Mouse (Mus musculus): ENCODE data around the gene Dync1i1. TPM values are rescaled to one million over a fixed set of nuclear protein-coding genes. Genes with fewer than 3 reads are reported as not detected.

Gene Dync1i1
- polyA plus RNA-seq, 1 experiment = not detected

DNA sequence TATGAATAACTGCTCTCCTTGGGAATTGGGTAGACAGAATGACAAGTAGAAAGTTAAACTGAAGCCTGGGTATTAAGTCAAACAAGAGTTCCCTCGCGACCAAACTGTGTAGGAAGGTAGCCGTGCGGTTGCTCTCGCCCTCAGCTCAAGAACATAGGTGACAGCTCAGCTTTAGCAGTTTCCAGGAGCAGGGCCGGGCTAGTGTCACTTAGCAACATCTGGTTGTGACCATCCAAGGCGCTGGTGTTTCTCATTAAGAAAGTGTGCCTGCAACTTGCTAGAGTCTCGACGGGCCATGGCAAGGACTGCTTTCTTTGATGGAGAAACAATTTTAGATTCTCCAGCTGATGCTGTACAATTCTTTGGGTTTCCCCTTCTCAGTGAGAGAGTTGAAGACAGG is 291.5 kb downstream of the Dync1i1 start:
- H3K27ac ChIP-seq (ENCODE audit: insufficient read depth, low read depth, low read length) = no peak overlapping the region
- no peak for TF ChIP-seq POLR2A (IDR thresholded peaks at IDR 0.05; ENCODE audit: borderline replicate concordance, low read depth, low read length)
- no peak for TF ChIP-seq CTCF (IDR thresholded peaks at IDR 0.05; ENCODE audit: low read depth, low read length)
- H3K4me1 ChIP-seq (ENCODE audit: control insufficient read depth, insufficient read depth, low read length) = no peaks in the 10 kb centered on the region
- H3K4me3 ChIP-seq (ENCODE audit: insufficient read depth, low read length) = no peak overlapping the region

DNA sequence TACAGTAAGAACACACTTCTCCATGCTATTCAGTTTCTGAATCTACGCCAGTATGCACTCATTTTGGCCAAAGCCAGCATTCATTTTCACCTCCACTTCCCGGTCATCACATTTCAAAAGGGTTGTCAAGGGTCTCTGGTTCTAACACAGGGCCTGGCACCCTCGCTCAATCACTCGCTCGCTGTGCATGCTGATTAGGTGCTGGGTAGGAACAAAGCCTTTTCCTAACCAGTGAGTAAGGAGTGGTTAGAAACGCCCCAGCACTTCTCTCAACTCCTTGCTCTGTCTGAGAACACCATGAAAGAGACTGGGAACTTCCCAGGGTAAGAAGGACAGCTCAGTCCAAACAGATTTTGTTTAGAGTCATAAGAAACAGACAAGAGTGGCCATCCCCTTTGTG is 298.5 kb downstream of the Dync1i1 start:
- H3K27ac ChIP-seq (ENCODE audit: insufficient read depth, low read depth, low read length) = no peak overlapping the region
- TF ChIP-seq CTCF (IDR thresholded peaks at IDR 0.05; ENCODE audit: low read depth, low read length) (no peak), POLR2A (IDR thresholded peaks at IDR 0.05; ENCODE audit: borderline replicate concordance, low read depth, low read length) (no peak)
- no peaks in the 10 kb centered on the region for H3K4me1 ChIP-seq (ENCODE audit: control insufficient read depth, insufficient read depth, low read length)
- H3K4me3 ChIP-seq (ENCODE audit: insufficient read depth, low read length) = no peak overlapping the region

DNA sequence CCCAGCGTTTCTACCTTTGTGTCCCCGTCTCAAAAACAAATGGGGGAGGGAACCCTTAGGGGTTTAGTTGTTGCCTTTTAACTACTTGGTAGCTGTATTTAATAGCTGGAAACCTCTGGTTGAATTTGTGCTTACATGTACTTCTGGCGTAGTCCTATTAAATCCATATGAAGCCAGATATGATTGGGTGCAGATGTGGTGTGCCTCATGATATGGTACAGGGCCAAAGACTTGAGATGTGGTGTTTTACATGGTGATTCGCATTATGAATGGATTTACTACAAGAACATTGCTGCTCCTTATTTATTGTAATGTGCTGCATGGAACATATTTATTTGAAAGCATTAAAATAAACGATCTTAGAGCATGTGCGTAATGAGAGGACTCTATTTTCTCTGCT is 302.2 kb downstream of the Dync1i1 start:
- Histone ChIP-seq H3K27ac (ENCODE audit: insufficient read depth, low read depth, low read length) (no peak overlapping the region), H3K4me3 (ENCODE audit: insufficient read depth, low read length) (no peak overlapping the region), H3K4me1 (ENCODE audit: control insufficient read depth, insufficient read depth, low read length) (no peaks in the 10 kb centered on the region)
- TF ChIP-seq POLR2A (IDR thresholded peaks at IDR 0.05; ENCODE audit: borderline replicate concordance, low read depth, low read length) (no peak), CTCF (IDR thresholded peaks at IDR 0.05; ENCODE audit: low read depth, low read length) (no peak)

DNA sequence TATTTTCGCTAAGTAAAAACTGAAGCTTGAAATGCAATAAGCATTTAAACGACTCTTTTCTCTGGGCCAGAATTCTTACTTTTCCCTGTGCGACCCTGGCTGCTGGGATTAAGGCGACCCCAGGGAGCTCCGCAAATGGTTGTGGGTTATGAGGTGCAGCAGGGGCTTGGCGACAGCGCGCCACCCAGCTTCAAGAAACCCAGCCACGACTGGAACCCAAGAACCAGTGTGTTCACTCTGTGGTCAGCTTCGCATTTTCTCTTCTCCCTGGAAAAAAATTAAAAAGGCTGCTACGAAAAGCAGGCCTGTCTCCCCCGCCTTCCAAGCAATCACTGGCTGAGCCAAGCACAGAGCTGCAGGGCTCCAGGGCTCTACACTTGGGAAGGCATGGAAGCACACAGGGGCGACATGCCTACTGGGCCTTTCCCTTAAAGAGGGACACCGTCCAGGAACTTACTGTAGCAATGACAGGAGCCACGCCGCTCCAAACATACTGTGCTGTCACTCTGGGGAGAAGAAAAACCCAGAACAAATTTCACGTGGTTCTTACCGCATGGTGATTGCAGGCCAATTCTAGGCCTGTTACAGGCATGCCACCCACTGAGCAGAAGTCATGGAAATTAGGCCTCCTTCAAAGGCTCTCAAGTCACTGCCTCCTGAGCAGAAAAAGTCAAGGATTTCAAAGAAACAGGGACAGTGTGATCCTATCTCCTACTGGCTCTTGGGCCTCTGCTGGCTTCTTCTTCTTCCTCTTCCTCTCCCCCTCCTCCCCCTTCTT is 313.5 kb downstream of the Dync1i1 start:
- H3K27ac ChIP-seq (ENCODE audit: insufficient read depth, low read depth, low read length) = no peak overlapping the region
- no peaks in the 10 kb centered on the region for H3K4me1 ChIP-seq (ENCODE audit: control insufficient read depth, insufficient read depth, low read length)
- TF ChIP-seq POLR2A (IDR thresholded peaks at IDR 0.05; ENCODE audit: borderline replicate concordance, low read depth, low read length) (no peak), CTCF (IDR thresholded peaks at IDR 0.05; ENCODE audit: low read depth, low read length) (no peak)
- no peak overlapping the region for H3K4me3 ChIP-seq (ENCODE audit: insufficient read depth, low read length)

DNA sequence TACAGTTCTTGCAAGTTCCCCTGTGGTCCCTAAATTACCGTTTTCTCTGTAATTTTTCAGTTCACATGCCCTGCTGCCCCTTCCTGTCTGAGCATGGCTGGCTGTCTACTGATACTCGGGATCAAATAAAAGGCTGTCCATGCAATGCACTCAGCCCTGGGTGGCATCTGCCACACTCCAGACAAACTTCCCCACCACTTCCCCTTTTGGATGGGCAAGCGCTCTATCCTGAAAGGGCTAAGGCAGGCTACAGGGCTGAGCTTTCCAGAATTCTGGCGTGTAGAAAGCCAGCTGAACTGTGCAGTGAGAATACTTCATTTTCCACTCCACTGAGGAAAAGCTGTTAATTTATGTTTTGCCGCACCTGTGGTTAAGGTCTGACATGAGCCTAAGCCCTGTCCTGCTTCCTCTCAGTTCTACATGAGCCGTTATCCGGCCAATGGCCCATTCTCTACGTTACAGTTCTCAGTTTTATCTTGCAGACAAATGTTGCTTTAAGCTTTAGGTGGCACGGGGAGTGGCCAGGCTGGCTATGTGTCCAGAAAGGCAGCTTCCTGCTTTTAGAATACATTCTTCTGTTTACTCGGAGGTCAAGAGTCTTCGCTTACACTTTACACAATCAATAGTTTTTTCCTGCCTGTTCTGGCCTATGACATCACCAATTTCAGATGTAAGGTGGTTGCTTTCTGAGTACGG is 321.4 kb downstream of the Dync1i1 start:
- H3K4me3 ChIP-seq (ENCODE audit: insufficient read depth, low read length) = no peak overlapping the region
- TF ChIP-seq CTCF (IDR thresholded peaks at IDR 0.05; ENCODE audit: low read depth, low read length) (no peak), POLR2A (IDR thresholded peaks at IDR 0.05; ENCODE audit: borderline replicate concordance, low read depth, low read length) (no peak)
- 0 out of 2 replicates have a peak, but pooled peaks cover 4% of the 10 kb centered on the region for H3K4me1 ChIP-seq (ENCODE audit: control insufficient read depth, insufficient read depth, low read length)
- H3K27ac ChIP-seq (ENCODE audit: insufficient read depth, low read depth, low read length) = no peak overlapping the region

DNA sequence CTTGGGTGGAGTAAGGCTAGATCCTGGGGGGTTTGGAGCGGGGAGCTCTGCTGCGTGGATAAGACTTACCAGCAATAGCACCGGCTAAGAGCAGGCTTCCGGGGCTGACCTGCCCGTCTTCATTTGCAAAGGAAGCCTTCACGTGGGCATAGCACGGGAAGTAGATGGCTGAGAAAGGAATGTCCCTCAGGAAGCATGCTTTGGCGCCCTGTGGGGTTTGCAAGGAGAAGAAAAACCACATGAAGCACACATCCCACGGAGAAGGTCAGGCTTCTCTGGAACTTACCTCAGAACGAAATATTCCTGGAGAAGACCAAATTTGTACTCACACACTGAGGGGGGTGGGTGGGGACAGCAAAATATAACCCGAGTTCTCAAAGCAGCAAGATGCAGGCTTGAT is 327.3 kb downstream of the Dync1i1 start:
- no peak overlapping the region for H3K27ac ChIP-seq (ENCODE audit: insufficient read depth, low read depth, low read length)
- H3K4me1 ChIP-seq (ENCODE audit: control insufficient read depth, insufficient read depth, low read length) = no peaks in the 10 kb centered on the region
- H3K4me3 ChIP-seq (ENCODE audit: insufficient read depth, low read length) = no peak overlapping the region
- TF ChIP-seq CTCF (IDR thresholded peaks at IDR 0.05; ENCODE audit: low read depth, low read length) (no peak), POLR2A (IDR thresholded peaks at IDR 0.05; ENCODE audit: borderline replicate concordance, low read depth, low read length) (no peak)

DNA sequence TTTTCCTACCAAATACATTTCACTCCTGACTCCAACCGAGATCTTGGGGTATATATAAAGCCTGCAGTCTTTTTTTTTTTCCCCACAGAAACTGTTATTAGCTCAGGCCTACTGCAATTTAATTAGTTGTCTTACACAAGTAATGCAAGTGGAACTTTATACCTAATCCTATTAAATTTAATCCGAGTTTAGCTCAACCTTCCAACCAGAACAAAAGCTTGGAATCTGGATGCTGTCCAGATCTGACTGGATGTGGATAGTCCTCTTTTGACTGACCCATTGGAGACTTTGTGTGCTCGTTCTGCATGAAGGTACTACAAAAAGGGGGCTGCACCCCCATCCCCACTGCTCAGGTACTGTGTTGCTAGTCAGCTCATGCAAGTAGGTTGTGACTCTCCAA is 328.5 kb downstream of the Dync1i1 start:
- no peak overlapping the region for H3K4me3 ChIP-seq (ENCODE audit: insufficient read depth, low read length)
- TF ChIP-seq POLR2A (IDR thresholded peaks at IDR 0.05; ENCODE audit: borderline replicate concordance, low read depth, low read length) (no peak), CTCF (IDR thresholded peaks at IDR 0.05; ENCODE audit: low read depth, low read length) (no peak)
- no peaks in the 10 kb centered on the region for H3K4me1 ChIP-seq (ENCODE audit: control insufficient read depth, insufficient read depth, low read length)
- no peak overlapping the region for H3K27ac ChIP-seq (ENCODE audit: insufficient read depth, low read depth, low read length)

DNA sequence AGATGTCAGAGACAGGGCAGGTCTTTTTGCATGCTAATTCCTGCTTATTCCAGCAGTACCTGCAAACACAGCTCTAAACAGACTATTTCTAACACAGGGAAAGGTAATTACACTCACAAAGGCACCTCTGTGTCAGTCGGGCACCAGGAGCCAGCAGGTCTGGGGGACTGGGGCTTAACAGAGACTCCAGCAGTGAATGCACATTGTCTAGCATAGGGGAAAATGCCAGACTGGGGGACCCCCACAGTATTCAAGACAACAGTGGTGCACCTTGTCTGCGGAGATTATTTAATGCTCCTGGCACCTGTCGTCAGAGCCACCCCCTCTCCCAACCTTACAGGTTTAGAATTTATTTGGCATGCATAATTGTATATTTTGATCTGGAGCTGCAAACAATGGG is 333.1 kb downstream of the Dync1i1 start:
- no peak for TF ChIP-seq CTCF (IDR thresholded peaks at IDR 0.05; ENCODE audit: low read depth, low read length)
- no peak for TF ChIP-seq POLR2A (IDR thresholded peaks at IDR 0.05; ENCODE audit: borderline replicate concordance, low read depth, low read length)
- no peak overlapping the region for H3K27ac ChIP-seq (ENCODE audit: insufficient read depth, low read depth, low read length)

DNA sequence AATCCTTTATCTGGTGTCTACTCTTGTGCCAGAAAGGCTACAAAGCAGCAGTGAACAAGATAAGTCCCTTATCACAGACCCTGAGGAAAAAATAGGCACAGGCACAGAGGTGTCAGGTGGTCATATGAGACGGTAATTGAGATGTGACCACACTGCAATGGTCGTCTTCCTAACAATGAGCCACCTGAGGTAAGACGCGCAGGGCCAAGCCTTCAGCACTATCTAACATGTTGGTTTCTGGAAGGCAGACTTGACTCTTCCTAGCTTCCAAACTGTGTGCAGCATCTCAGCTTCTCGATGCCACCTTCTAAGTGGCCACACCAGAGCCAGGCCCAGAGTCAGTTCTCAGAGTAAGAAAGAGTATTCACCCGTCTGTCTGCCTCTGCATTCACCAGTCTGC is 341.8 kb downstream of the Dync1i1 start:
- TF ChIP-seq CTCF (IDR thresholded peaks at IDR 0.05; ENCODE audit: low read depth, low read length) (no peak), POLR2A (IDR thresholded peaks at IDR 0.05; ENCODE audit: borderline replicate concordance, low read depth, low read length) (no peak)
- Histone ChIP-seq H3K4me3 (ENCODE audit: insufficient read depth, low read length) (no peak overlapping the region), H3K4me1 (ENCODE audit: control insufficient read depth, insufficient read depth, low read length) (no peaks in the 10 kb centered on the region)

More for the DNA sequence above, 333.1 kb downstream of the Dync1i1 start:
- Histone ChIP-seq H3K4me1 (ENCODE audit: control insufficient read depth, insufficient read depth, low read length) (no peaks in the 10 kb centered on the region), H3K4me3 (ENCODE audit: insufficient read depth, low read length) (no peak overlapping the region)

DNA sequence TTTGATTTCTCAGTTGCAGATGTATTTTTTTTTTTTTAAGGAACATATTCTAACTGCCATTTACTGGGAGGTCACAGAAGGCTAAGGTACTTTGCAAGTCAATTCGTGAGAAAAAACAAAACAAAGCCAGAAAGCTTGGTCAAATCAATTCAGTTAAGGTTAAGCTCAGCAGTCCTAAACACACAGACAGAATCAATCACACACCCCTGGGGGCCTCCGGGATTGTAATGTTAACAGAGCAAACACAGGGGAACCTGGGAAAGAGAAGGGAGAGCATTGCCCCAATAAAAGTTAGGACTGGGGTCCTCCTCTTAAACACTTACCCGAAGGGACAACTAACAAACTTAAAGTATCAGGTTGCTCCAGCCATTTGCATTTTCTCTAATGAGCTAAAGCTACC is 344.6 kb downstream of the Dync1i1 start:
- TF ChIP-seq POLR2A (IDR thresholded peaks at IDR 0.05; ENCODE audit: borderline replicate concordance, low read depth, low read length) (no peak), CTCF (IDR thresholded peaks at IDR 0.05; ENCODE audit: low read depth, low read length) (no peak)
- Histone ChIP-seq H3K27ac (ENCODE audit: insufficient read depth, low read depth, low read length) (no peak overlapping the region), H3K4me3 (ENCODE audit: insufficient read depth, low read length) (no peak overlapping the region), H3K4me1 (ENCODE audit: control insufficient read depth, insufficient read depth, low read length) (no peaks in the 10 kb centered on the region)

More for the DNA sequence above, 341.8 kb downstream of the Dync1i1 start:
- H3K27ac ChIP-seq (ENCODE audit: insufficient read depth, low read depth, low read length) = no peak overlapping the region

All from bone marrow macrophage, adult 2 months (primary cell).